Mouse (Mus musculus): ENCODE data around the gene Slc25a35. TPM values are rescaled to one million over a fixed set of nuclear protein-coding genes. Genes with fewer than 3 reads are reported as not detected.

The Slc25a35 gene
- polyA plus RNA-seq, 1 experiment from 2014 or later, result 2.4 TPM

Small RNA genes within 50 kb of the gene (microRNA-seq; reads per million reads assigned to microRNA genes)
- gene Mir3062 (ENCODE audit: borderline number of aligned reads), result 12.7 reads per million, percentile 14 among the genes with 10 or more reads in this experiment

Other genes with a start within 250 kb of the Slc25a35 start
- 53.2 and 54.4 TPM in 2 replicates for gene Ndel1, start 96.3 kb upstream of the Slc25a35 start, polyA plus RNA-seq (2014; fragmentation: Nextera tagmentation; extraction: Ambion mirVana)
- gene Rnf222, start 79.6 kb upstream of the Slc25a35 start, polyA plus RNA-seq (2014; fragmentation: Nextera tagmentation; extraction: Ambion mirVana), result 0.11 TPM in 1 of 2 replicates, not detected in the other
- gene Rpl26, start 66.5 kb upstream of the Slc25a35 start, polyA plus RNA-seq (2014; fragmentation: Nextera tagmentation; extraction: Ambion mirVana), result 978 and 1,011 TPM in 2 replicates
- gene Odf4, start 41.0 kb upstream of the Slc25a35 start, polyA plus RNA-seq (2014; fragmentation: Nextera tagmentation; extraction: Ambion mirVana), result not detected in 2 replicates
- 4.4 and 4.5 TPM in 2 replicates for gene Arhgef15, start 10.7 kb upstream of the Slc25a35 start, polyA plus RNA-seq (2014; fragmentation: Nextera tagmentation; extraction: Ambion mirVana)
- gene Rangrf, start 7.1 kb downstream of the Slc25a35 start, polyA plus RNA-seq (2014; fragmentation: Nextera tagmentation; extraction: Ambion mirVana), result 69.2 and 71.2 TPM in 2 replicates
- gene Pfas, start 40.3 kb downstream of the Slc25a35 start, polyA plus RNA-seq (2014; fragmentation: Nextera tagmentation; extraction: Ambion mirVana), result 34.4 and 34.8 TPM in 2 replicates
- 63.2 and 68.3 TPM in 2 replicates for gene Ctc1, start 47.8 kb downstream of the Slc25a35 start, polyA plus RNA-seq (2014; fragmentation: Nextera tagmentation; extraction: Ambion mirVana)
- gene Aurkb, start 77.5 kb downstream of the Slc25a35 start, polyA plus RNA-seq (2014; fragmentation: Nextera tagmentation; extraction: Ambion mirVana), result 162 and 175 TPM in 2 replicates
- gene Borcs6, start 91.6 kb downstream of the Slc25a35 start, polyA plus RNA-seq (2014; fragmentation: Nextera tagmentation; extraction: Ambion mirVana), result 6.4 and 7.7 TPM in 2 replicates
- 40.4 and 43.1 TPM in 2 replicates for gene Tmem107, start 102.7 kb downstream of the Slc25a35 start, polyA plus RNA-seq (2014; fragmentation: Nextera tagmentation; extraction: Ambion mirVana)
- 48.8 and 61.9 TPM in 2 replicates for gene Vamp2, start 120.4 kb downstream of the Slc25a35 start, polyA plus RNA-seq (2014; fragmentation: Nextera tagmentation; extraction: Ambion mirVana)
- gene Per1, start 127.1 kb downstream of the Slc25a35 start, polyA plus RNA-seq (2014; fragmentation: Nextera tagmentation; extraction: Ambion mirVana), result 5.5 and 6.5 TPM in 2 replicates
- gene Hes7, start 152.3 kb downstream of the Slc25a35 start, polyA plus RNA-seq (2014; fragmentation: Nextera tagmentation; extraction: Ambion mirVana), result 0.11 TPM in 1 of 2 replicates, not detected in the other
- gene 9130213A22Rik, start 154.5 kb downstream of the Slc25a35 start, polyA plus RNA-seq (2014; fragmentation: Nextera tagmentation; extraction: Ambion mirVana), result not detected in 2 replicates
- gene Aloxe3, start 157.8 kb downstream of the Slc25a35 start, polyA plus RNA-seq (2014; fragmentation: Nextera tagmentation; extraction: Ambion mirVana), result 0.25 and 0.88 TPM in 2 replicates
- 0.20 and 0.27 TPM in 2 replicates for gene Alox12b, start 188.9 kb downstream of the Slc25a35 start, polyA plus RNA-seq (2014; fragmentation: Nextera tagmentation; extraction: Ambion mirVana)
- not detected in 2 replicates for gene Alox8, start 229.7 kb downstream of the Slc25a35 start, polyA plus RNA-seq (2014; fragmentation: Nextera tagmentation; extraction: Ambion mirVana)